Comparison of ENCODE assay signal across 14 mouse cellular contexts in the genomic region with DNA sequence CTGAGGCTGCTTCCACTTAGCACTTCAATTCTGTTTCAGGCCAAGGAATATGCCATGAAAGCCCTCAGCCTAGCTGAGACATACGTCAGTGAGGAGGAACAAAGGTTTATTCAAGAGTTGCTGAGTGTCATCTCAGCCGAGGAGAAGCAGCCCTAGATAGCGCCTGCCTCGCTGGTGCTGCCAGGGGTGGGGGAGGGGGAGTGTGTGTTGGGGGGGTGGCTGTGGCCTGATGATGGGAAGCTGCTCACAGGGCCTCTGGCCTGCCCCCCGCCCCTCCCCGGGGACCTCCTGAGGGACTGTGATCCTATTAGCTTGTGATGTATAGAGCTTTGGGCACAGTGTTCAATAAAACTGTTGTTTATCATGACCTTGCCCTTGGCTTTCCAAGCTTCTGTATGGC. TPM values are rescaled to one million over a fixed set of nuclear protein-coding genes. Genes with fewer than 3 reads are reported as not detected.
DNase-seq lines count a peak whose midpoint lies in the region; ATAC-seq and TF ChIP-seq lines count a peak whose summit lies in the region.
"Had no signal": no experiment of that assay in that cellular context is flagged by ENCODE, and none has a peak within 500 bp of the region (broad histone marks: within the 10 kb centered on the region; RNA-seq: fewer than 3 reads in every experiment).

No protein-coding gene starts in this region.

- H3K9ac ChIP-seq in hindbrain, embryonic 15.5 days = 0 out of 2 replicates have a peak overlapping the region, but pooled peaks have one; percentile 7
- H3K9ac ChIP-seq in neural tube, embryonic 14.5 days (replicated peaks; ENCODE audit: low read depth, low read length) = no peak overlapping the region; the same call in 1 of the 2 replicates
- H3K9ac ChIP-seq: embryonic facial prominence, embryonic 12.5 days; liver, embryonic 14.5 days had no signal

- no peaks in the 10 kb centered on the region for H3K36me3 ChIP-seq in embryonic facial prominence, embryonic 10.5 days (replicated peaks)
- no peaks in the 10 kb centered on the region for H3K36me3 ChIP-seq in hindbrain, embryonic 15.5 days
- no peaks in the 10 kb centered on the region for H3K36me3 ChIP-seq in neural tube, embryonic 14.5 days (ENCODE audit: control insufficient read depth, insufficient read depth, low read length)
- no peaks in the 10 kb centered on the region for H3K36me3 ChIP-seq in kidney, adult 2 months (ENCODE audit: control insufficient read depth, insufficient read depth, low read length)
- H3K36me3 ChIP-seq: embryonic facial prominence, embryonic 12.5 days had no signal

- ATAC-seq in hindbrain, embryonic 15.5 days (ENCODE audit: low FRiP score, low read depth) = peak; percentile 54; the same call in 1 of the 2 replicates
- peak; percentile 64; the same call in 1 of the 2 replicates for ATAC-seq in neural tube, embryonic 14.5 days (ENCODE audit: low read depth)
- ATAC-seq: CD4-positive, CD25-positive, alpha-beta regulatory T cell, adult 4 months had no signal

- H3K27me3 ChIP-seq in embryonic facial prominence, embryonic 10.5 days (replicated peaks; ENCODE audit: low read depth, poor library complexity, severe bottlenecking) = no peaks in the 10 kb centered on the region
- H3K27me3 ChIP-seq in hindbrain, embryonic 15.5 days = no peaks in the 10 kb centered on the region
- no peaks in the 10 kb centered on the region for H3K27me3 ChIP-seq in neural tube, embryonic 14.5 days (ENCODE audit: control insufficient read depth, insufficient read depth, low read length)
- H3K27me3 ChIP-seq in kidney, adult 2 months (replicated peaks; ENCODE audit: control insufficient read depth, insufficient read depth, low read length) = no peaks in the 10 kb centered on the region
- H3K27me3 ChIP-seq: embryonic facial prominence, embryonic 12.5 days had no signal

- peak; percentile 21 for DNase-seq in left cerebral cortex, postnatal 4 days
- no peak for DNase-seq in left cerebral cortex, adult 18-20 months (ENCODE audit: low spot score in 2 of 2)
- DNase-seq in embryonic facial prominence, embryonic 10.5 days (ENCODE audit: low spot score) = peak; percentile 41
- no peak for DNase-seq in ovary, postnatal 14 days (ENCODE audit: low spot score)
- no peak for DNase-seq in kidney, adult 2 months
- no peak for DNase-seq in cerebellum, postnatal 25 days
- DNase-seq: kidney, adult 9 months had no signal

- H3K4me3 ChIP-seq in embryonic facial prominence, embryonic 10.5 days = no peak overlapping the region
- no peak overlapping the region for H3K4me3 ChIP-seq in hindbrain, embryonic 15.5 days
- H3K4me3 ChIP-seq in neural tube, embryonic 14.5 days (ENCODE audit: low read depth, low read length) = no peak overlapping the region
- H3K4me3 ChIP-seq in kidney, adult 2 months (ENCODE audit: insufficient read depth, low read depth, low read length) = no peak overlapping the region
- H3K4me3 ChIP-seq: embryonic facial prominence, embryonic 12.5 days; myocyte had no signal

- no peak for TF ChIP-seq POLR2A in kidney, adult 2 months (IDR thresholded peaks at IDR 0.05; ENCODE audit: low read depth, low read length)

- peaks cover 14% of the 10 kb centered on the region for H3K4me1 ChIP-seq in embryonic facial prominence, embryonic 10.5 days
- H3K4me1 ChIP-seq in hindbrain, embryonic 15.5 days (replicated peaks) = peaks cover 12% of the 10 kb centered on the region
- H3K4me1 ChIP-seq in neural tube, embryonic 14.5 days (ENCODE audit: control insufficient read depth, insufficient read depth, low read length) = peaks cover 6% of the 10 kb centered on the region
- no peaks in the 10 kb centered on the region for H3K4me1 ChIP-seq in kidney, adult 2 months (ENCODE audit: control insufficient read depth, insufficient read depth, low read length)

- TF ChIP-seq CTCF in kidney, adult 2 months (conservative IDR thresholded peaks at IDR 0.05; ENCODE audit: insufficient read depth, insufficient read length, low read depth, low read length) = no peak

- no peaks in the 10 kb centered on the region for H3K9me3 ChIP-seq in embryonic facial prominence, embryonic 10.5 days
- H3K9me3 ChIP-seq in hindbrain, embryonic 15.5 days = no peaks in the 10 kb centered on the region
- H3K9me3 ChIP-seq in neural tube, embryonic 14.5 days (ENCODE audit: control insufficient read depth, low read length) = no peaks in the 10 kb centered on the region
- H3K9me3 ChIP-seq: embryonic facial prominence, embryonic 12.5 days had no signal

- H3K27ac ChIP-seq in embryonic facial prominence, embryonic 10.5 days (replicated peaks) = no peak overlapping the region
- peak overlapping the region; percentile 53 for H3K27ac ChIP-seq in hindbrain, embryonic 15.5 days (replicated peaks)
- H3K27ac ChIP-seq in neural tube, embryonic 14.5 days (ENCODE audit: low read depth, low read length) = no peak overlapping the region
- no peak overlapping the region for H3K27ac ChIP-seq in kidney, adult 2 months (ENCODE audit: insufficient read depth, low read depth, low read length)
- H3K27ac ChIP-seq: embryonic facial prominence, embryonic 12.5 days; liver, embryonic 14.5 days had no signal

- 18% methylated on average over 6 of the region's 6 CpGs for WGBS in embryonic facial prominence, embryonic 10.5 days
- WGBS in hindbrain, embryonic 15.5 days = 10% methylated on average over 6 of the region's 6 CpGs
- WGBS in neural tube, embryonic 14.5 days = 14% methylated on average over 6 of the region's 6 CpGs
- 32% methylated on average over 6 of the region's 6 CpGs for WGBS in kidney, adult 2 months

- H3K4me2 ChIP-seq in hindbrain, embryonic 15.5 days = no peak overlapping the region
- H3K4me2 ChIP-seq in neural tube, embryonic 14.5 days (ENCODE audit: low read depth, low read length) = no peak overlapping the region
- H3K4me2 ChIP-seq: embryonic facial prominence, embryonic 12.5 days had no signal

- intact Hi-C loops in left cerebral cortex, postnatal 4 days (cut with DNase I) = no loop called here

RNA-seq across cellular contexts. Expression of a gene that starts 30.9 kb away (rescaled TPM):
- under 1 TPM; 0.26 to 0.40 TPM for total RNA-seq in left cerebral cortex, postnatal 4 days (2021)
- under 1 TPM; 0.49 to 0.61 TPM for total RNA-seq in left cerebral cortex, adult 18-20 months (2021)
- 0.15 and 0.36 TPM in 2 replicates for polyA plus RNA-seq in embryonic facial prominence, embryonic 10.5 days (2016; fragmentation: Nextera tagmentation; extraction: Ambion mirVana)
- polyA plus RNA-seq in hindbrain, embryonic 15.5 days (2015; fragmentation: Nextera tagmentation; extraction: Ambion mirVana) = 0.35 and 0.47 TPM in 2 replicates
- 0.32 TPM in 1 of 2 replicates, not detected in the other for polyA plus RNA-seq in neural tube, embryonic 14.5 days (2014; fragmentation: Nextera tagmentation; extraction: Ambion mirVana)
- polyA plus RNA-seq in kidney, adult 2 months (2012; rRNA removed) = 1.9 and 3.5 TPM in 2 replicates
- total RNA-seq: heart, adult 8-10 months had no signal

RNA-seq across cellular contexts. Expression of a gene that starts 31.3 kb away (rescaled TPM):
- 1 to 10 TPM; 5.0 to 5.8 TPM for total RNA-seq in left cerebral cortex, postnatal 4 days (2021)
- total RNA-seq in left cerebral cortex, adult 18-20 months (2021) = 1 to 10 TPM; 5.5 to 6.1 TPM
- polyA plus RNA-seq in embryonic facial prominence, embryonic 10.5 days (2016; fragmentation: Nextera tagmentation; extraction: Ambion mirVana) = 33.2 and 35.3 TPM in 2 replicates
- 20.4 and 20.8 TPM in 2 replicates for polyA plus RNA-seq in hindbrain, embryonic 15.5 days (2015; fragmentation: Nextera tagmentation; extraction: Ambion mirVana)
- polyA plus RNA-seq in neural tube, embryonic 14.5 days (2014; fragmentation: Nextera tagmentation; extraction: Ambion mirVana) = 22.4 and 27.6 TPM in 2 replicates
- polyA plus RNA-seq in kidney, adult 2 months (2012; rRNA removed) = 27.8 and 28.5 TPM in 2 replicates

RNA-seq across cellular contexts. Expression of a gene that starts 38.2 kb away (rescaled TPM):
- total RNA-seq in left cerebral cortex, postnatal 4 days (2021) = 10 to 100 TPM; 20.5 to 21.3 TPM
- 10 to 100 TPM; 18.3 to 18.5 TPM for total RNA-seq in left cerebral cortex, adult 18-20 months (2021)
- polyA plus RNA-seq in embryonic facial prominence, embryonic 10.5 days (2016; fragmentation: Nextera tagmentation; extraction: Ambion mirVana) = 5.1 and 6.4 TPM in 2 replicates
- polyA plus RNA-seq in hindbrain, embryonic 15.5 days (2015; fragmentation: Nextera tagmentation; extraction: Ambion mirVana) = 20.0 and 21.3 TPM in 2 replicates
- 24.9 and 26.6 TPM in 2 replicates for polyA plus RNA-seq in neural tube, embryonic 14.5 days (2014; fragmentation: Nextera tagmentation; extraction: Ambion mirVana)
- polyA plus RNA-seq in kidney, adult 2 months (2012; rRNA removed) = 2.0 and 2.9 TPM in 2 replicates

RNA-seq across cellular contexts. Expression of a gene that starts 38.9 kb away (rescaled TPM):
- 10 to 100 TPM; 28.2 to 29.0 TPM for total RNA-seq in left cerebral cortex, postnatal 4 days (2021)
- total RNA-seq in left cerebral cortex, adult 18-20 months (2021) = 1 to 10 TPM; 9.7 TPM
- 1.9 TPM in 2 replicates for polyA plus RNA-seq in embryonic facial prominence, embryonic 10.5 days (2016; fragmentation: Nextera tagmentation; extraction: Ambion mirVana)
- polyA plus RNA-seq in hindbrain, embryonic 15.5 days (2015; fragmentation: Nextera tagmentation; extraction: Ambion mirVana) = 25.6 and 28.9 TPM in 2 replicates
- polyA plus RNA-seq in neural tube, embryonic 14.5 days (2014; fragmentation: Nextera tagmentation; extraction: Ambion mirVana) = 33.4 and 37.7 TPM in 2 replicates
- polyA plus RNA-seq in kidney, adult 2 months (2012; rRNA removed) = 0.52 and 0.58 TPM in 2 replicates
- polyA plus RNA-seq: myocyte had no signal

Comparison
In these comparisons a context has a peak if more than half of its experiments do, and no peak if none do; other contexts are left out.
1. DNase-seq: peak in left cerebral cortex, postnatal 4 days (single experiment) and embryonic facial prominence, embryonic 10.5 days (single experiment); none in left cerebral cortex, adult 18-20 months (0 of 2), ovary, postnatal 14 days (single experiment), kidney, adult 2 months (single experiment) and cerebellum, postnatal 25 days (0 of 2).